Mouse (Mus musculus) limb, embryonic 13.5 days (tissue): ENCODE measurements around the gene Crtac1. TPM values are rescaled to one million over a fixed set of nuclear protein-coding genes. Genes with fewer than 3 reads are reported as not detected.

Experiments
- ATAC-seq: fragments of 200-750 bp; cut with Nextera tagmentation; 2 replicates; pipeline ENCODE4 v1.8.0; 2017; ENCODE audit warnings: low read depth, moderate number of reproducible peaks, moderate TSS enrichment; ENCODE audit not compliant: low FRiP score
- H3K27ac ChIP-seq: fragments of 300-500 bp; sonication (generic); 2 replicates; pipeline ENCODE4 v1.5.1; 2015; ENCODE audit warnings: inconsistent platforms, mild to moderate bottlenecking, moderate library complexity
- H3K27me3 ChIP-seq: fragments of 300-500 bp; sonication (generic); 2 replicates; pipeline ENCODE4 v1.6.1; 2015; ENCODE audit warnings: mild to moderate bottlenecking, inconsistent platforms
- H3K36me3 ChIP-seq: fragments of 300-500 bp; sonication (generic); 2 replicates; pipeline ENCODE4 v1.6.1; 2015; ENCODE audit warnings: inconsistent platforms, mild to moderate bottlenecking, moderate library complexity
- H3K4me1 ChIP-seq: fragments of 300-500 bp; sonication (generic); 2 replicates; pipeline ENCODE4 v1.6.1; 2015; ENCODE audit warnings: inconsistent platforms
- H3K4me2 ChIP-seq: fragments of 300-500 bp; sonication (generic); replicated peaks from 2 replicates; pipeline ENCODE4 v1.6.1; 2015; ENCODE audit warnings: inconsistent platforms, mild to moderate bottlenecking, moderate library complexity
- H3K4me3 ChIP-seq: fragments of 300-500 bp; sonication (generic); 2 replicates; pipeline ENCODE4 v1.5.1; 2015; ENCODE audit warnings: moderate library complexity, mild to moderate bottlenecking, inconsistent platforms
- H3K9ac ChIP-seq: fragments of 300-500 bp; sonication (generic); 2 replicates; pipeline ENCODE4 v1.6.1; 2015; ENCODE audit warnings: mild to moderate bottlenecking, inconsistent platforms
- H3K9me3 ChIP-seq: fragments of 300-500 bp; sonication (generic); 2 replicates; pipeline ENCODE4 v1.6.1; 2016; ENCODE audit warnings: inconsistent platforms
- WGBS: fragments of 180-500 bp; shearing (Covaris S2); methylation state at CpG from one replicate; pipeline ENCODE4 v1.1.7; 2015; 5-methylcytosine and 5-hydroxymethylcytosine counted together
- polyA plus RNA-seq: library from polyadenylated mRNA; unstranded; fragments of >200 nt; fragmentation: Nextera tagmentation; extraction: Ambion mirVana; gene quantifications from 2 replicates; pipeline ENCODE4 v1.2.1, GENCODE M21; 2015

The Crtac1 gene
- polyA plus RNA-seq, 1 experiment from 2014 or later = 3.9 TPM

DNA sequence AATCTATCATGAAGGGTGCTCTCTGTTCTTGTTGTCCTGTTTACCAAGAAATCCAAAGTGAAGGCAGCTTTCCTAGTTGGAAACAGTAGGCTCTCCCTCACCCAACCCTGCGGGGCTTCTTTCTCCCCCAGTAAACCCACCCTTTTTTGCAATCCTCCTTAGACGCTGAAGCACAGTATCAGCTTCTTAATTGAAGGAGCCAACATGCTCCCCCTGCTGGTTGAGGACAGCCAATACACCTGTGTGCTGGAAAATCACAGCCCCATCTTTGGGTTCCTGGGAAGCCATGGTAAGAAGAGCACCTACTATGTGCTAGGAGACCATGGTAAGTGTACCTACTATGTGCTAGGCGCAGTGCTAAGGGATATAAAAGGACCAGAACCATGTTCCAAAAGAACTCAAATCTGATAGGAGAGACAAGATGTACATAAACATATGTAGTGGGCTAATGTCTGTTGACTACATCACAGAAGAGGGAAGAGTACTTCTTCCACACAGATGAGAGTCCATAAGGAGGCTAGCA is 12.4 kb upstream of the Crtac1 start:
- peaks cover 3% of the 10 kb centered on the region; the same call in 1 of the 2 replicates for H3K27me3 ChIP-seq
- H3K27ac ChIP-seq = no peak overlapping the region
- H3K9me3 ChIP-seq = no peaks in the 10 kb centered on the region
- H3K9ac ChIP-seq = no peak overlapping the region
- ATAC-seq = no peak
- H3K4me3 ChIP-seq = no peak overlapping the region
- no peaks in the 10 kb centered on the region for H3K36me3 ChIP-seq
- peaks cover 15% of the 10 kb centered on the region for H3K4me1 ChIP-seq
- no peak overlapping the region for H3K4me2 ChIP-seq
- WGBS = 10% methylated on average over 3 of the region's 3 CpGs

DNA sequence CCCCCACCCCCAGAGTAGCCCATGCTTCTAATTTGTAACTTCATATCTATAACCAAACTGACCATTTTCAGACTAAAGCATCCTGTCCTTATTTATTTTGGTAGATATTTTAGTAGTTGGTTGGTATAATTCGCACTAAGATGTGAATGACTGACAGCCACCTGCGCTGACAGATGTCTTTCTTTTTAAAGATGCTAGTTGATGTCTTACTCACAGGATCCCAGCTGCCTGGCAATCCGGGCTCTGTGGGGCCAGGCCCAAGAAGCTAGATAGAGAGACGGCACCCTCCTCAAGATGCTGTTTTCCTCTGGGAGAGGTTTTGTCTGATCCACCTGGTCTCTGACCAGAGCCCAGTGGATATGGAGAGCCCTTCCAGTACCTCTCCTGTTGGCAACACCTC is 11.7 kb upstream of the Crtac1 start:
- H3K4me3 ChIP-seq = no peak overlapping the region
- 76% methylated on average over 4 of the region's 4 CpGs for WGBS
- no peak overlapping the region for H3K27ac ChIP-seq
- H3K9me3 ChIP-seq = no peaks in the 10 kb centered on the region
- no peak overlapping the region for H3K9ac ChIP-seq
- ATAC-seq = no peak
- H3K4me2 ChIP-seq = no peak overlapping the region
- peaks cover 15% of the 10 kb centered on the region for H3K4me1 ChIP-seq
- peaks cover 3% of the 10 kb centered on the region; the same call in 1 of the 2 replicates for H3K27me3 ChIP-seq
- no peaks in the 10 kb centered on the region for H3K36me3 ChIP-seq

- no peak overlapping the region for H3K4me2 ChIP-seq
Observed at GRCm38 (mm10) chr19:42442246-42443197, 10.9 kb upstream of the Crtac1 start.

DNA sequence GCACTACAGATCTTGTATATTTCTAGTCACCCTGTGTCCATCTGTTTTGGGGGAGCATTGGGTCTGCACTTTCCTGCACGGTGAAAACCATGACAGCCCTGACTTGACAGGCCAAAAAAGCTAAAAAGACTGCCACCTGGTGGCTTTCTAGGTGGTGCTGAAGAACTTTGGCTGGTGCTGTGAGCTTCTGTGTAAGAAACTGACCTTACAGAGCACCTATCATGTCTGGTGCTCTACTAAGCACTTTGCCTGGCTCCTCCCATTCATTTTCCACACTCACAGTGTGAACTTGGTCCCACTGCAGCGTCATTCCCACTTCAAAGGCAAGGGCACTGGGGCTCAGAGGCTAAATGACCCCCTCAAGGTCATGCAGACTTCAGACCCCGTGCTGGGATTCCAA is 8.5 kb upstream of the Crtac1 start:
- no peak overlapping the region for H3K4me3 ChIP-seq
- H3K4me1 ChIP-seq = peaks cover 15% of the 10 kb centered on the region
- ATAC-seq = no peak
- H3K27ac ChIP-seq = no peak overlapping the region
- H3K27me3 ChIP-seq = peaks cover 17% of the 10 kb centered on the region
- no peaks in the 10 kb centered on the region for H3K36me3 ChIP-seq
- no peak overlapping the region for H3K9ac ChIP-seq
- no peaks in the 10 kb centered on the region for H3K9me3 ChIP-seq
- WGBS = 23% methylated on average over 3 of the region's 3 CpGs
- H3K4me2 ChIP-seq = no peak overlapping the region

More at GRCm38 (mm10) chr19:42442246-42443197, 10.9 kb upstream of the Crtac1 start:
- H3K9me3 ChIP-seq = no peaks in the 10 kb centered on the region
- no peak for ATAC-seq
- peaks cover 15% of the 10 kb centered on the region for H3K4me1 ChIP-seq
- H3K27me3 ChIP-seq = peaks cover 5% of the 10 kb centered on the region; the same call in 1 of the 2 replicates
- no peak overlapping the region for H3K27ac ChIP-seq
- no peak overlapping the region for H3K4me3 ChIP-seq
- no peak overlapping the region for H3K9ac ChIP-seq
- H3K36me3 ChIP-seq = no peaks in the 10 kb centered on the region
- WGBS = 16% methylated on average over 8 of the region's 8 CpGs

- H3K9ac ChIP-seq = no peak overlapping the region
- no peaks in the 10 kb centered on the region for H3K36me3 ChIP-seq
- ATAC-seq = no peak
- no peaks in the 10 kb centered on the region for H3K9me3 ChIP-seq
- no peak overlapping the region for H3K4me2 ChIP-seq
- H3K27me3 ChIP-seq = peaks cover 24% of the 10 kb centered on the region
- WGBS = 77% methylated on average over 9 of the region's 9 CpGs
- no peak overlapping the region for H3K4me3 ChIP-seq
- peaks cover 15% of the 10 kb centered on the region for H3K4me1 ChIP-seq
- no peak overlapping the region for H3K27ac ChIP-seq
Observed at GRCm38 (mm10) chr19:42439353-42439752, 7.8 kb upstream of the Crtac1 start.

DNA sequence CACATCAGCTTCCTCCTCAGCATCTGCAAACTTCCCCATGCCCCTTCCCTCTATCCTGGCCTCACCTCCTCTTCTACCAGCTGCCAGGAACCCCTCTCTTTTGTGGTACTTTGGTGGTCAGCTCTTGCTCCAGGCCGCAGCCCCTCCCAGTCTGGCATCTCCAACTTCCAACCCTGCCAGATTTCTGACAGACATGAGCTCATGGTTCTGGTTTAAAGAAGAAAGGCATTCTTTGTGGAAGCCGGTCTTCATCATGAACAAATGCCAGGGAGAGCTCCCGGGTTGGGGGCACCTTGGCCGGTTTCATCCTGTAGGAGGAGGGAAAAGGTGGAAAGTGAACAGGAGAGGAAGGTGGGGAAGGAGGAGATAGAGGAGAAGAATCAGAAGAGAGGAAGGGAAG is 4.0 kb upstream of the Crtac1 start:
- peaks cover 59% of the 10 kb centered on the region for H3K27me3 ChIP-seq
- peaks cover 13% of the 10 kb centered on the region for H3K4me1 ChIP-seq
- H3K36me3 ChIP-seq = no peaks in the 10 kb centered on the region
- H3K9me3 ChIP-seq = no peaks in the 10 kb centered on the region
- WGBS = 68% methylated on average over 4 of the region's 4 CpGs
- H3K9ac ChIP-seq = no peak overlapping the region
- H3K4me2 ChIP-seq = no peak overlapping the region
- H3K27ac ChIP-seq = no peak overlapping the region
- ATAC-seq = no peak
- H3K4me3 ChIP-seq = no peak overlapping the region

- no peak overlapping the region for H3K27ac ChIP-seq
- peaks cover 13% of the 10 kb centered on the region for H3K4me1 ChIP-seq
- peak overlapping the region; percentile 89 for H3K4me2 ChIP-seq
- peaks cover 77% of the 10 kb centered on the region for H3K27me3 ChIP-seq
- H3K36me3 ChIP-seq = no peaks in the 10 kb centered on the region
- ATAC-seq = no peak
- H3K9ac ChIP-seq = 0 out of 2 replicates have a peak overlapping the region, but pooled peaks have one; percentile 63
- H3K9me3 ChIP-seq = no peaks in the 10 kb centered on the region
- WGBS = 44% methylated on average over 8 of the region's 8 CpGs
- H3K4me3 ChIP-seq = peak overlapping the region; percentile 55
Observed at GRCm38 (mm10) chr19:42432761-42433160, 1.2 kb upstream of the Crtac1 start.

DNA sequence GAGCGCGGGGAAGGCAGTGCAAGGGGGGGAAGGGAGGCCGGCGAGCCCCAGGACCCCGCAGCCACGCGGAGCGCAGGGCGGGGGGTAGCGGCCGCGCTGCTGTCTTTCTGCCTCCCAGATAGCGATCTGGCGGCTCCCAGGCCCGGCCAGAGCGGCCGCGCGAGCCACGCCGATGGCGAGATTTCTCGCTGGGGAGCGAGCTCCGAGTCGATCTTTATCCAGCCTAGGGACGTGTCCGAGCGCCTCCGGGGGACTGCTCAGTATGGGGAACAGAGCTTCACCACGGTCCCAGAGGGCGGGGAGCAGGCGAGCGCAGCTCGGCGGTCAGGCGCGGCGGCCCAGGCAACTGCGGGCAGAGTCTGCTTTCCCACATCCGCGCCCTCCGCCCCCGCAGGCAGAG is 608 bp upstream of the Crtac1 start:
- Histone ChIP-seq H3K4me1 (peaks cover 13% of the 10 kb centered on the region), H3K27me3 (peaks cover 75% of the 10 kb centered on the region), H3K4me2 (peak overlapping the region; percentile 89), H3K36me3 (no peaks in the 10 kb centered on the region), H3K4me3 (peak overlapping the region; percentile 55), H3K9me3 (no peaks in the 10 kb centered on the region), H3K9ac (peak overlapping the region; percentile 63), H3K27ac (no peak overlapping the region)
- under 1% methylated on average over 33 of the region's 44 CpGs for WGBS
- peak; percentile 51; the same call in 1 of the 2 replicates for ATAC-seq

DNA sequence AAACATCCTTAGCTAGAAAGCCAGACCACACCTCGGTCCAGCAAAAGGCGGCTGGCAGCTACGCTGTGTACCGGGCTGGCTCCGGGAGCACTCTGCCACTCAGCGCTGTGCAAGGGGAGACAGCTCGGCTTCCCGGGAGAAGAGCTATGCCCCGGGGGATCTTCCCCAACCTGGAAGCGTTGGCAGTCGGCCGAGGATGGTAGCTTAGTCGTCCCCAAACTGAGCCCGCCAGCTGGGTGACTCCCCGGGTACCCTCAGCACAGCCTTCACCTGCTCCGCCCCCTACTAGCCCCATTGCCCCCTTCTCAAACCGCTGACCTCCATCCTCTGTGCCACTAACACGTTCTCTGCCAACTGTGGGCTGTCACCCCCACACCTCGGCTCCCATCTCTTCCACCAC is 602 bp downstream of the Crtac1 start:
- peak overlapping the region; percentile 89 for H3K4me2 ChIP-seq
- no peaks in the 10 kb centered on the region for H3K36me3 ChIP-seq
- H3K27ac ChIP-seq = no peak overlapping the region
- H3K4me3 ChIP-seq = peak overlapping the region; percentile 55
- H3K9ac ChIP-seq = no peak overlapping the region
- WGBS = 2% methylated on average over 19 of the region's 19 CpGs
- no peaks in the 10 kb centered on the region for H3K9me3 ChIP-seq
- peaks cover 13% of the 10 kb centered on the region for H3K4me1 ChIP-seq
- H3K27me3 ChIP-seq = peaks cover 72% of the 10 kb centered on the region
- ATAC-seq = no peak

DNA sequence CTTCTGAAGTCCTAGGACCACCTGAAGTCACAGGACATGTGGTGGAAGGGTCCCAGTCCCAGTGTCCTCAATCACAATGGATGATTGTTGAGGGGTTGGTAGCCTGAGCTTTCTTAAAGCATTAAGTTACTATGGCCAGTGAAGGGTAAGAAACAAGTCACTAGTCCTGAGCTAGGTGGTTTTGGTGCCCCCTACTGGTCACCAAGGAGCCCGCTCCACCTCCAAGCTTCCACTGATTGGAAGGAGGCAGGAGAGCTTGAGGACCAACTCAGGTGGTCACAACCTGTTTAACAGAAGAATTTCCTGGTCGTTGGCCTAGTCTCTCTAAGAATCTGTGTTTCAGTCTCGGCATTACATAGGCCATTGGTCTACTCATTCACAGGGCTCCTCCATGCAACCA is 2.2 kb downstream of the Crtac1 start:
- H3K27ac ChIP-seq = no peak overlapping the region
- 13% methylated on average over 3 of the region's 3 CpGs for WGBS
- no peaks in the 10 kb centered on the region for H3K36me3 ChIP-seq
- no peak overlapping the region for H3K4me2 ChIP-seq
- H3K4me1 ChIP-seq = peaks cover 13% of the 10 kb centered on the region
- H3K4me3 ChIP-seq = no peak overlapping the region
- peaks cover 65% of the 10 kb centered on the region for H3K27me3 ChIP-seq
- ATAC-seq = no peak
- no peak overlapping the region for H3K9ac ChIP-seq
- H3K9me3 ChIP-seq = no peaks in the 10 kb centered on the region

DNA sequence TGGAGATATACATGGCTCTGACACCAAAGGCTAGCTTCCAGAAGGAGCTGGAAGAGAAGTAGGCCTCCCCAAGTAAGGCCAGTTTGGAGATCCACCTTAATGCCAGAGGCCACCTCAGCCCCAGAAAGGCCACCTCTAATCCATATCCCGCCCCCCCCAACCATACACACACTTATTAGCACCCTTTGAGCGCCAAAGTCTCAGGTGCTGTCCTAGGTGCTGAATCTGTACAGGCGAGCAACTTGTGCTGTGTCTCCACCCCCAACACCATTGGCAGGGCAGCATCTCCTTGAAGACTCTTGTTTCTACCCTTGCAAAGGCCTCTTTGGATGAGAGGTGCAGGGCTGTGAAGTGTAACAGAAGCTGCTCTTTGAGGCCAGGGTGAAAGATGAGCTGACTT is 6.4 kb downstream of the Crtac1 start:
- no peak overlapping the region for H3K4me2 ChIP-seq
- no peak; the same call in 1 of the 2 replicates for ATAC-seq
- no peaks in the 10 kb centered on the region for H3K9me3 ChIP-seq
- H3K9ac ChIP-seq = no peak overlapping the region
- H3K27ac ChIP-seq = no peak overlapping the region
- no peaks in the 10 kb centered on the region for H3K36me3 ChIP-seq
- no peak overlapping the region for H3K4me3 ChIP-seq
- WGBS = 2% methylated on average over 3 of the region's 3 CpGs
- no peaks in the 10 kb centered on the region for H3K4me1 ChIP-seq
- H3K27me3 ChIP-seq = peaks cover 26% of the 10 kb centered on the region

DNA sequence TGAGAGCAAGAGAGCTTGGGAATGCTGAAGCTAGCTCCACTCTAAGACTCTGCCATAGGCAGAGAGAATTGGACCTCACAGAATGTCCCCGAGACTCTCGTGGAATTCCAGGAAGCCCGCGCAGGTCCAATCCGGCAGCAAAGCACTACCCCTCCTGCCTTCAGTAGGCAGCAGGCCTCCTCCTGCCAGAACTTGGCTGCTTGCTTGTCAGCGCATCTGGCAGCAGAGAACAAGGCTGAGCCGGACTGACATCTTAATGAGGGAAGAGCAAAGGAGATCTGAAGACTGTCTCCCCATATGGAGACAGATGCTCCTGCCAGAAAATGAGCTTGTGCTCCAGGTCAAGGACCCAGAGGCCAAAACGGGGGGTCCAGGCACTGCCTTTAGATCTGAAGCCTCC is 16.5 kb downstream of the Crtac1 start:
- no peak overlapping the region for H3K9ac ChIP-seq
- no peaks in the 10 kb centered on the region for H3K9me3 ChIP-seq
- H3K4me1 ChIP-seq = no peaks in the 10 kb centered on the region
- no peak for ATAC-seq
- 69% methylated on average over 8 of the region's 8 CpGs for WGBS
- no peak overlapping the region for H3K27ac ChIP-seq
- no peak overlapping the region for H3K4me3 ChIP-seq
- H3K36me3 ChIP-seq = no peaks in the 10 kb centered on the region
- H3K4me2 ChIP-seq = no peak overlapping the region
- peaks cover 36% of the 10 kb centered on the region for H3K27me3 ChIP-seq
